Mouse (Mus musculus) CD8-positive naive resting alpha-beta T cell, adult 57 days (primary cell): ENCODE data around the gene Exoc6b. TPM values are rescaled to one million over a fixed set of nuclear protein-coding genes. Genes with fewer than 3 reads are reported as not detected.

Experiments used
- total RNA-seq: library from RNA; stranded (reverse); gene quantifications from one replicate; pipeline ENCODE4 v1.2.4, GENCODE M21; 2023

The Exoc6b gene
- 37.4 TPM for total RNA-seq

GRCm38 (mm10) chr6:85069023-85069985 is at the start of gene Exoc6b:
Gene Exoc6b (minus strand): TSS chr6:85069513.

GRCm38 (mm10) chr6:84593693-84594092 is 475.6 kb downstream of the Exoc6b start, which contains the start of gene Cyp26b1:
Gene Cyp26b1 (minus strand): TSS chr6:84593908.

Other genes with a start within 250 kb of the Exoc6b start
- gene Spr, start 68.3 kb upstream of the Exoc6b start, total RNA-seq, result 22.6 TPM
- gene Emx1, start 117.9 kb upstream of the Exoc6b start, total RNA-seq, result not detected